Mouse (Mus musculus) thymus, adult 2 months (tissue): ENCODE results near the gene Kcnt2.

Experiments
- CTCF ChIP-seq: fragments of 200-500 bp; IDR thresholded peaks from 2 replicates; pipeline ENCODE4 v1.5.1; 2012; ENCODE audit warnings: mild to moderate bottlenecking, control low read depth, low read length, moderate library complexity, borderline replicate concordance; ENCODE audit not compliant: control insufficient read depth, poor library complexity, insufficient read depth; ENCODE audit errors: extremely low read depth
- POLR2A ChIP-seq: fragments of 200-500 bp; IDR thresholded peaks from 2 replicates; pipeline ENCODE4 v1.6.1; 2012; ENCODE audit warnings: mild to moderate bottlenecking, low read length, control low read depth, moderate library complexity; ENCODE audit not compliant: control insufficient read depth, poor library complexity, insufficient read depth; ENCODE audit errors: extremely low read depth

- TF ChIP-seq CTCF (no peak), POLR2A (no peak)
These were observed 231.0 kb downstream of the Kcnt2 start for GRCm38 (mm10) chr1:140476921-140477320.
